In genomic region chr14:89242159-89242558, GRCm38 (mm10) we compare ENCODE assay signal across 16 mouse cellular contexts.
"Had no signal": no experiment of that assay in that cellular context is flagged by ENCODE, and none has a peak within 500 bp of the region (broad histone marks: within the 10 kb centered on the region; RNA-seq: fewer than 3 reads in every experiment).

No protein-coding gene starts in this region.

- H3K9me3 ChIP-seq: neural tube, embryonic 13.5 days; neural tube, embryonic 15.5 days; stomach, embryonic 15.5 days had no signal

- H3K4me1 ChIP-seq: neural tube, embryonic 13.5 days; neural tube, embryonic 15.5 days; stomach, embryonic 15.5 days had no signal

- H3K27ac ChIP-seq: neural tube, embryonic 13.5 days; neural tube, embryonic 15.5 days; stomach, embryonic 15.5 days; stomach, postnatal 0 days had no signal

- H3K4me3 ChIP-seq: neural tube, embryonic 13.5 days; neural tube, embryonic 15.5 days; stomach, embryonic 15.5 days had no signal

- H3K27me3 ChIP-seq: neural tube, embryonic 13.5 days; neural tube, embryonic 15.5 days; stomach, embryonic 15.5 days had no signal

- H3K9ac ChIP-seq: neural tube, embryonic 13.5 days; neural tube, embryonic 15.5 days; stomach, embryonic 15.5 days had no signal

- DNase-seq: retina, postnatal 1 day; right cerebral cortex, adult 18-20 months; right cerebral cortex, postnatal 14 days; right cerebral cortex, postnatal 25 days; right cerebral cortex, postnatal 4 days; spleen, adult 18-20 months; thymus, adult 18-20 months; thymus, adult 2 months; thymus, postnatal 14 days; thymus, postnatal 25 days; thymus, postnatal 36 days; thymus, postnatal 4 days had no signal

- H3K36me3 ChIP-seq: neural tube, embryonic 13.5 days; neural tube, embryonic 15.5 days; stomach, embryonic 15.5 days had no signal

- H3K4me2 ChIP-seq: neural tube, embryonic 13.5 days; neural tube, embryonic 15.5 days; stomach, embryonic 15.5 days had no signal
